Mouse (Mus musculus): ENCODE results near the gene Tex19.2.

Gene Tex19.2

DNA sequence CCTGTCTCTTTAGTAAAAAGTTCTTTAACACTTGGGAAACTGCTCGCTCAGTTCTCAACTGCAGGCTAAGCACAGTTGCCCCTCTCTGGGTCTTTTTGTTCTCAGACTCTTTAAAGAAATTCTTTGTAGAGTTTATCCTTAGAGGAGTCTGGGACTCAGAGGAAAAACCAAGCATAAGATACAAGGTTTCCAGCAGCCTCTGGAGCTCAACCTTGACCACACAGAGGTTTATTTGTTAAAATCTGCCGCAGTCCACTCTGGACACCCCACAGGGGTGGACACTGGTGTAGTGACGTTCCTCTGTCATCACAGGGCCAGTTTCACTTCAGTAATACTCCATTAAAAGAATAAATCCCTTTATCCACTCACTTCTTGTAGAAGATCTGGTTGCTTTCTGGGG, at the start of gene Tex19.2:
Gene Tex19.2, minus strand, starts transcription at position 101 of the 400 bp plus-strand sequence.
- no peak for DNase-seq (ENCODE audit: low read depth in 1 of 2, low spot score in 2 of 2)

DNA sequence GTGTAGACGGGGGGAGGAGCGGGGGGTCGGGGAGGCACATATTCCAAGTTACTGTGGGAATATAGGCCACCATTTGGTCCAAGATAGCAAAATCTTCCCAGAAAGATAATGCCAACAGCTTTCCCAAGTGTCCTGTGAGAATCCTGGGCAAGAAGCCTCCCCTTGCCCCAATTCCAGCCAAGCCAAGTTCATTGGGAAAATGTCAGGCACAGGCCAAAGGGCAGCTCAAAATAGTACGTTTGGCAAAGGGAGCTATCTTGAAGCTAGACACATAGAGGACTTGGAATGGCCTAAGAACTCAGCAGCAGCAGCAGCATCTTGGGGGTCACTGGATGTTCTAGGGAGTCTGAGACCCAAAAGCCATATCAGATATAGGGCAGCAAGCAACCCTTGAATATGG, 45.3 kb upstream of the Tex19.2 start:
- DNase-seq (ENCODE audit: low read depth in 1 of 2, low spot score in 2 of 2) = no peak

- DNase-seq (ENCODE audit: low read depth in 1 of 2, low spot score in 2 of 2) = no peak
Observed at GRCm38 (mm10) chr11:121160636-121161346, 42.3 kb upstream of the Tex19.2 start.

GRCm38 (mm10) chr11:121159971-121160370, 41.5 kb upstream of the Tex19.2 start, which contains the start of gene Uts2r:
Gene Uts2r, plus strand, starts transcription at chr11:121160271.
- DNase-seq (ENCODE audit: low read depth in 1 of 2, low spot score in 2 of 2) = no peak

- no peak for DNase-seq (ENCODE audit: low read depth in 1 of 2, low spot score in 2 of 2)
Observed at GRCm38 (mm10) chr11:121156411-121156891, 38.0 kb upstream of the Tex19.2 start.

DNA sequence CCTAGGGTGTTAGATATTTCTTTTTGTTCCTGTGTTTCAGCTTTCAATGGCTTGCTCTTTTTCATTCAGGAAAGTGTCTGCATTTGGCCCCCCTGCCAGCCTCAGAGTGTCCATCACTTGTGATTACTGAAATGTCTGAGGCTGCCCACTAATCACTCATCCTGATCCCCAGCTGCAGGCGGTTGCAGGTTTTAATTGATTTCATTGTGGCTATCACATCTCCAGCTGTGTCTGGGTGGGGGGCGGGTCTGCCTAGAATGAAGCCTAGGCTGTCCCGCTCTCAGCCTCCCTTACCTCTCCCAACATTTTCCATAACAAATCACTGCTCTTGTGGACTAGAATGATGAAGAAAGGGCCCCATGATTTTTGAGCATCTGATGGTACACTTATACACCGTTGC, 35.7 kb upstream of the Tex19.2 start:
- DNase-seq (ENCODE audit: low read depth in 1 of 2, low spot score in 2 of 2) = no peak

- no peak for DNase-seq (ENCODE audit: low read depth in 1 of 2, low spot score in 2 of 2)
Observed at GRCm38 (mm10) chr11:121148193-121148592, 29.7 kb upstream of the Tex19.2 start.

- no peak for DNase-seq (ENCODE audit: low read depth in 1 of 2, low spot score in 2 of 2)
Observed at GRCm38 (mm10) chr11:121145865-121146264, 27.4 kb upstream of the Tex19.2 start, which contains the start of gene Tex19.1. Gene Tex19.1, plus strand, starts transcription at chr11:121146143.

- no peak for DNase-seq (ENCODE audit: low read depth in 1 of 2, low spot score in 2 of 2)
Observed at GRCm38 (mm10) chr11:121143325-121144015, 25.0 kb upstream of the Tex19.2 start.

DNA sequence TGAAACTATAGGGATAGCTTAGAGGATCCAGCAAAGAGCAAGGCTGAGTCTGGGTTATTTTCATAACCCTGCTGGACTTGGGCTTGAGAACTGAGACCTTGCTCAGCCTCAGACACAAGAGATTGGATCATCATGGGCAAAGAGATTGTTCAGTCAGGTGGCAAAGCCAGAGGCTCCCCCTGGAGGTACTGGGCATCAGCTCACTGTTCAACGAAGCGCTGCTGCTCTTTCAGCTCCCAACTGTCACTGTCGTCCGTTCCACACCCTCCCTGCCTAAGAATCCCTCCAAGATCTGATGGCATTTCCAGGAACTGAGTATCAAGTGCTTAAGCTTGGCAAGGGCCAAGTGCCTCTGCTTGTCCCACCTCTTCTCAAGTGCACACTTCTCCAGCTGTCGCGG, 20.3 kb upstream of the Tex19.2 start:
- DNase-seq (ENCODE audit: low read depth in 1 of 2, low spot score in 2 of 2) = no peak

- DNase-seq (ENCODE audit: low read depth in 1 of 2, low spot score in 2 of 2) = no peak
Observed at GRCm38 (mm10) chr11:121137682-121138081, 19.2 kb upstream of the Tex19.2 start.

DNA sequence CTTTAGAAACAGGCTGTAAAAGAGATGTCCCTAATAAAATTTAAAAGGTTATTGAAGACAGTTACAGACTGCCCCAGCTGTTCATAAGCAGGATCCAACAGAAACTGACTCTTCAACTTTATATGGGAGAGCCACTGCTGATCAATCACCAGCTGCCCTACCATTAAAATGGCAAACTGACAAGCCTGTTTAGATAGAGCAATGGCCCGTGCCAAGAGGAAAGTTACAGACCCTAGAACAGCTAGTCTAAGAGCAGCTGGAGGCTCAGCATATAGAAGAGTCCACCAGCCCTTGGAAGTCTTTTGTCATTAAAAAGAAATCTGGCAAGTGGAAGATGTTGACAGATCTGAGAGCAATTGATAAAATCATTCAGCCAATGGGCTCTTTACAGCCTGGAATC, 16.1 kb upstream of the Tex19.2 start:
- no peak for DNase-seq (ENCODE audit: low read depth in 1 of 2, low spot score in 2 of 2)

- no peak for DNase-seq (ENCODE audit: low read depth in 1 of 2, low spot score in 2 of 2)
Observed at GRCm38 (mm10) chr11:121129616-121130015, 11.1 kb upstream of the Tex19.2 start.

GRCm38 (mm10) chr11:121127441-121127840, 9.0 kb upstream of the Tex19.2 start:
- no peak for DNase-seq (ENCODE audit: low read depth in 1 of 2, low spot score in 2 of 2)

DNA sequence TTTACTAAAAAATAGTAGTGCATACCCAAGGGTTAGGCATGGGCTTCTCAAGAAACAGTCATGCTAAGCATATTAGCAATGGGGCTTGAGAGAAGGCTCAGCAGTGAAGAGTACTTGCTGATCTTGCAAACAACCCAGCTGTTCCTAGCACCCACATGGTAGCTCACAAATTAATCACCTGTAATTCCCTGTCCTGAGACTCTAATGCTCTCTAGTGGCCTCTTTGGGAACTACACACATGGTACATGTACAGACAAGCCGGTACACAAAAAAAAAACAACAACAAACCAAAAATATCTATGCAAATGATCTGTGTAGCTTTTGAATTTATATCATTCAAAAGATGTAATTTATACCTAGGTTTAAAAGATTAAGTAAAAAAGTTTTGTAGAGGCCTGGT, 7.9 kb upstream of the Tex19.2 start:
- DNase-seq (ENCODE audit: low read depth in 1 of 2, low spot score in 2 of 2) = no peak

DNA sequence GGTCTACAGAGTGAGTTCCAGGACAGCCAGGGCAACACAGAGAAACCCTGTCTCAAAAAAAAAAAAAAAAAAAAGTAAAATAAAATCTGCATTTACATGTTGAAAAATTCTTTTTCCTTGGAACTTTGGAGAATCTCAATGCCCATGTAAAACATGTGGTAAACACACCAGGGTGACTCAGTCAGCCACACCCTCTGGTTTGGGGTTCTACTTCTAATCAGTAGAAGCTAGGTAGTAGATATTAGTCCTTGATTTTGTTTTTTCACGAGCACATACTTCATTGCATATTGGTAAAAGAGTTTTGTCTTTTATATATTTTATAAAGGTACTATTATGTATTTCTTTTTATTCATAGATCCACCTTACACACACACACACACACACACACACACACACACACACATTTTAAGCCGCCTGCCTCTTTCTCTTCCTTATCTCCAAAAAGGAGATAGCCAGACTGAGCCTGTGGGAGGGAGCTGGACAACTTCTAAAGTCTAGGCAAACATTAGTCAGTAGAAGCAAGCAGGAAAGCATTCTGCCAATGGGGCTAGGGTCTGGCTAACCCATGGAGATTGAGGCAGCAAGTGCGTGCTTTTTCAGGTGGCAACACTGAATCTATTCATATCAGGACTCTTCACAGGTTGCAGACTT, 7.2 kb upstream of the Tex19.2 start:
- DNase-seq (ENCODE audit: low read depth in 1 of 2, low spot score in 2 of 2) = no peak

- DNase-seq (ENCODE audit: low read depth in 1 of 2, low spot score in 2 of 2) = no peak
Observed at GRCm38 (mm10) chr11:121123438-121123837, 5.0 kb upstream of the Tex19.2 start.

GRCm38 (mm10) chr11:121122024-121122670, 3.7 kb upstream of the Tex19.2 start:
- no peak for DNase-seq (ENCODE audit: low read depth in 1 of 2, low spot score in 2 of 2)

GRCm38 (mm10) chr11:121121151-121121550, 2.7 kb upstream of the Tex19.2 start:
- no peak for DNase-seq (ENCODE audit: low read depth in 1 of 2, low spot score in 2 of 2)

GRCm38 (mm10) chr11:121118106-121118505, 371 bp downstream of the Tex19.2 start:
- DNase-seq (ENCODE audit: low read depth in 1 of 2, low spot score in 2 of 2) = no peak

DNA sequence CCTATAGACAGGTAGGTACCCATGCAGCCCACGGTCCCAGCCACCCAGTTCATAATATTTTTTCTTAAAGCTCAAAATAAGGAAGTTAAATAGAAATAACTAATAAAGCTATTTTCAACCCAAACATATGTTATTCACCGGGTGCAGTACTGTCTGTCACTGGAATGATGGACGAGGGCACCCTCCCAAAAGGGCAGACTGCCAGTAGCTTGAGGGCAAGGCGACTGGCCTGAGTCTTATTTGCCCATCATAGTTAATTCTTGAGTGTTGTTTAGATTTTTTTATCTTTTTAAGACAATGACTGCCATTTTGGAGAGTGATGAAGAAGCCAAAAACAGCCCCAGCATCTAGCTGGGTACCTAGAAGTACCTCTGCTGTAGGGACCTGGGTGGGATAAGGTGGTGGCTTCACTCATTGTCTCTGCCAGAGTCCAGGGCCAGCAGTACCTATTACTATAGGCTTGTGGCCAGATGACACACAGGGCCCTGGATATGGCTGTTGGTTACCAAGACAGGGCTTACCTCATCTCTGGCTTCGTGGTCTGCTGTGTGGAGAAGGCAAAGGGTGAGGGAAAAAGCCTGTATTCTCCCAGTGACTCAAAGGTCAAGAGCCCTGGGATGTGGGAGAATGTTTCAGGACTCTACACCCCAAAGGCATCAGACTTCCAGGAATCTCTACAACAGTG, 6.2 kb downstream of the Tex19.2 start:
- no peak for DNase-seq (ENCODE audit: low read depth in 1 of 2, low spot score in 2 of 2)

Data from monocyte, adult 2 months (primary cell).